ENCODE assay signal across 8 mouse cellular contexts in the genomic region with DNA sequence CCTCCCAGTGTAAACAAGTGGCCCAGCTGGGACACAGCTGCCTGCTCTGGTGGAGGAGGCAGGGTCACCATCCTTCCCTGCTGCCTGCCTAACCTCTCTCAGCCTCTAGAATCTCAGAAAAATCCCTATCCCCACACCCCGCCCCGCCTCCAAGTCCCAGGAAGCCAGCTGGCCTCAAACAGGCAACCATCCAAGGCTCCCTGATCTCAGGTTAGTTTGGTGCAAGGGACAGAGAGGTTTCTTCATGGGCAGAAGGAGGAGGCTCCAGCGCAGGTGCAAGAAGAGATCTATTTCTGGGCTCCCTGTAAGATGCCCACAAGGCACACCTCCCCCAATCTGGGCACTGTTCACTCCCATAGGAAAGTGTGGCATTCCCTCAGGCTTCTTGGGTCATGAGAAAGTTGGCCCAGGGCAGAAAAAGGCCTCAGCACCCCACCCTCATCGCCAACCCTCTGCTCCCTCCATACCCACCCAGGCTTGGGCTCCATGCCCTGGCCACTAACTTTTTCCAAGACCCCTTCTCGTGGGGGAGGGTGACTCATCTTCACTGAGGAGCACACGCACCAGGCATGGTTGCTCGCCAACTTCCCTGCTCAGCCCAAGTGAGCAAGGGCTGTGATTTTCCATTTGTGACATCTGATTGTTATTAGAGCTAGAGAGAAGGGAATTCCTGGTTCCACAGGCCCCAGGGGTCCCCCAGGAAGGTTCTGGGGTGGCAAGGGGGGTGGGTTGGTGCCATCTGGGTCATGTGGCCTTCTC. TPM values are rescaled to one million over a fixed set of nuclear protein-coding genes. Genes with fewer than 3 reads are reported as not detected.
DNase-seq lines count a peak whose midpoint lies in the region; ATAC-seq lines count a peak whose summit lies in the region.
"Had no signal": no experiment of that assay in that cellular context is flagged by ENCODE, and none has a peak within 500 bp of the region (broad histone marks: within the 10 kb centered on the region; RNA-seq: fewer than 3 reads in every experiment).

No protein-coding gene starts in this region.

- H3K36me3 ChIP-seq in midbrain, embryonic 14.5 days (ENCODE audit: control insufficient read depth, insufficient read depth, low read length), result no peaks in the 10 kb centered on the region
- no peaks in the 10 kb centered on the region for H3K36me3 ChIP-seq in midbrain, embryonic 16.5 days (ENCODE audit: control insufficient read depth, insufficient read depth, low read length)
- H3K36me3 ChIP-seq: limb, embryonic 12.5 days had no signal

- no peak overlapping the region for H3K27ac ChIP-seq in midbrain, embryonic 14.5 days (replicated peaks; ENCODE audit: low read depth, low read length)
- no peak overlapping the region for H3K27ac ChIP-seq in midbrain, embryonic 16.5 days (ENCODE audit: low read length)
- H3K27ac ChIP-seq: limb, embryonic 12.5 days had no signal

- peak; percentile 3 for DNase-seq in midbrain, embryonic 14.5 days
- DNase-seq in embryo, embryonic 10.5 days (ENCODE audit: low spot score), result peak; percentile 21
- DNase-seq in kidney, postnatal 25 days, result peak; percentile 20 to 60
- DNase-seq in testis, postnatal 10 days (ENCODE audit: low spot score), result peak; percentile 79
- no peak for DNase-seq in adrenal gland, postnatal 4 days (ENCODE audit: low spot score in 2 of 2)
- no peak for DNase-seq in adrenal gland, postnatal 25 days

- 76% methylated on average over 7 of the region's 7 CpGs for WGBS in midbrain, embryonic 14.5 days
- WGBS in midbrain, embryonic 16.5 days, result 63% methylated on average over 7 of the region's 7 CpGs

- ATAC-seq in midbrain, embryonic 14.5 days (ENCODE audit: low FRiP score, low TSS enrichment), result no peak
- no peak for ATAC-seq in midbrain, embryonic 16.5 days

- no peak overlapping the region for H3K9ac ChIP-seq in midbrain, embryonic 14.5 days (replicated peaks; ENCODE audit: low read length)
- H3K9ac ChIP-seq in midbrain, embryonic 16.5 days (ENCODE audit: low read depth, low read length), result no peak overlapping the region
- H3K9ac ChIP-seq: limb, embryonic 12.5 days had no signal

- no peak overlapping the region for H3K4me3 ChIP-seq in midbrain, embryonic 14.5 days (replicated peaks; ENCODE audit: low read depth, low read length)
- no peak overlapping the region for H3K4me3 ChIP-seq in midbrain, embryonic 16.5 days (ENCODE audit: low read depth, low read length)
- H3K4me3 ChIP-seq: limb, embryonic 12.5 days had no signal

- no peak overlapping the region for H3K4me2 ChIP-seq in midbrain, embryonic 14.5 days (ENCODE audit: low read length)
- no peak overlapping the region for H3K4me2 ChIP-seq in midbrain, embryonic 16.5 days (ENCODE audit: low read length)
- H3K4me2 ChIP-seq: limb, embryonic 12.5 days had no signal

- H3K4me1 ChIP-seq in midbrain, embryonic 14.5 days (ENCODE audit: control insufficient read depth, insufficient read depth, low read length), result no peaks in the 10 kb centered on the region; the same call in 1 of the 2 replicates
- H3K4me1 ChIP-seq in midbrain, embryonic 16.5 days (ENCODE audit: control insufficient read depth, insufficient read depth, low read length), result no peaks in the 10 kb centered on the region

- H3K9me3 ChIP-seq in midbrain, embryonic 14.5 days (ENCODE audit: control insufficient read depth, low read length), result no peaks in the 10 kb centered on the region
- H3K9me3 ChIP-seq in midbrain, embryonic 16.5 days (replicated peaks; ENCODE audit: control insufficient read depth, low read length, poor library complexity, severe bottlenecking), result no peaks in the 10 kb centered on the region
- H3K9me3 ChIP-seq: limb, embryonic 12.5 days had no signal

- H3K27me3 ChIP-seq in midbrain, embryonic 14.5 days (ENCODE audit: control insufficient read depth, insufficient read depth, low read length), result no peaks in the 10 kb centered on the region
- no peaks in the 10 kb centered on the region for H3K27me3 ChIP-seq in midbrain, embryonic 16.5 days (ENCODE audit: control insufficient read depth, insufficient read depth, low read depth, low read length)
- H3K27me3 ChIP-seq: limb, embryonic 12.5 days had no signal

RNA-seq across cellular contexts. Expression of a gene that starts 0.9 kb away (rescaled TPM):
- polyA plus RNA-seq in midbrain, embryonic 14.5 days (2014; fragmentation: Nextera tagmentation; extraction: Ambion mirVana), result 3.5 TPM in 1 of 2 replicates, not detected in the other
- polyA plus RNA-seq in midbrain, embryonic 16.5 days (2015; fragmentation: Nextera tagmentation; extraction: Ambion mirVana), result 1.9 and 3.8 TPM in 2 replicates
- 1 to 10 TPM; 3.2 to 3.4 TPM for total RNA-seq in adrenal gland, postnatal 4 days (2021)
- 1.0 and 1.3 TPM in 2 replicates for total RNA-seq in adrenal gland, postnatal 25 days (2021)

RNA-seq across cellular contexts. Expression of a gene that starts 14.9 kb away (rescaled TPM):
- not detected in 2 replicates for polyA plus RNA-seq in midbrain, embryonic 14.5 days (2014; fragmentation: Nextera tagmentation; extraction: Ambion mirVana)
- not detected in 2 replicates for polyA plus RNA-seq in midbrain, embryonic 16.5 days (2015; fragmentation: Nextera tagmentation; extraction: Ambion mirVana)
- total RNA-seq in adrenal gland, postnatal 4 days (2021), result not detected
- not detected in 2 replicates for total RNA-seq in adrenal gland, postnatal 25 days (2021)
- polyA plus RNA-seq: limb, embryonic 12.5 days had no signal

RNA-seq across cellular contexts. Expression of a gene that starts 15.9 kb away (rescaled TPM):
- polyA plus RNA-seq in midbrain, embryonic 14.5 days (2014; fragmentation: Nextera tagmentation; extraction: Ambion mirVana), result 0.70 and 1.4 TPM in 2 replicates
- polyA plus RNA-seq in midbrain, embryonic 16.5 days (2015; fragmentation: Nextera tagmentation; extraction: Ambion mirVana), result 1.5 and 2.7 TPM in 2 replicates
- total RNA-seq in adrenal gland, postnatal 4 days (2021), result 10 to 100 TPM; 21.2 to 26.9 TPM
- 13.7 and 18.8 TPM in 2 replicates for total RNA-seq in adrenal gland, postnatal 25 days (2021)

Comparison
In these comparisons a context has a peak if more than half of its experiments do, and no peak if none do; other contexts are left out.
1. DNase-seq: peak in midbrain, embryonic 14.5 days (single experiment), embryo, embryonic 10.5 days (single experiment), kidney, postnatal 25 days (2 of 2) and testis, postnatal 10 days (single experiment); none in adrenal gland, postnatal 4 days (0 of 2) and adrenal gland, postnatal 25 days (single experiment).